Mouse (Mus musculus): ENCODE measurements around the gene Arhgap10. TPM values are rescaled to one million over a fixed set of nuclear protein-coding genes. Genes with fewer than 3 reads are reported as not detected.

Gene Arhgap10
- total and polyA plus RNA-seq, 3 experiments, result 2.7 to 5.9 (median 4.8) TPM

DNA sequence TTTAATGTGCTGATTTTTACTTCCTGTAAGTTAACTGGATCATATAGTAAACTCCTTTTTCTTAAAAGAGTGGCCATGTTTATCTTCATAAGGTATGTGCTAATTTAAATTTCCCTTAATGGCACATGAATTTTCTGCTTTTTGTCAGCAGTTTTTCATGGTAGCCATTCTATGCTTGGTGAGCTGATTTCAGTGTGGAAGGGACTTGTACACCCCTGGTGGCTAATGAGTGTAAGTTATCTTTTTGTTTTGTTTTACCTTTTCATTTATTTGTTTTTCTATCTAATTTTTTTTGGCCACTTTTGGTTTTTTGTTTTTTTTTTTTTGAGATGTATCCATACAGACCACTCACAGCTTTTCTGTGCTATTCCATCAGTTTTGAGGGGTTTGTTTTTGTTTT is 278.3 kb downstream of the Arhgap10 start:
- TF ChIP-seq BHLHE40 (IDR thresholded peaks at IDR 0.05; ENCODE audit: low read depth, low read length), result no peak
- no peak for TF ChIP-seq TBP (conservative IDR thresholded peaks at IDR 0.05; ENCODE audit: low read depth, low read length)
- no peak for TF ChIP-seq JUND (conservative IDR thresholded peaks at IDR 0.05; ENCODE audit: low read depth, low read length)
- no peak for TF ChIP-seq MAZ (IDR thresholded peaks at IDR 0.05; ENCODE audit: low read depth, low read length)
- no peak for TF ChIP-seq MXI1 (IDR thresholded peaks at IDR 0.05; ENCODE audit: low read depth, low read length)
- peak in 1 of 2 experiments; percentile 47; a peak in 3 of 4 replicates for TF ChIP-seq CTCF (conservative IDR thresholded peaks at IDR 0.05 in 1 of 2, IDR thresholded peaks at IDR 0.05 in 1 of 2; ENCODE audit: low read depth in 2 of 2, low read length in 2 of 2)
- TF ChIP-seq RAD21 (IDR thresholded peaks at IDR 0.05; ENCODE audit: low read depth, low read length), result peak; percentile 41
- TF ChIP-seq NELFE (IDR thresholded peaks at IDR 0.05; ENCODE audit: low read depth, low read length), result no peak
- no peak for TF ChIP-seq CHD1 (IDR thresholded peaks at IDR 0.05; ENCODE audit: low read depth, low read length)
- H3K27me3 ChIP-seq (replicated peaks), result no peaks in the 10 kb centered on the region
- in situ Hi-C loops (cut with MboI; ENCODE audit: low pct_ligation_motif_present, low pct_unique_long_range_greater_than_20kb, low sequenced_read_pairs), result no loop called here
- H3K36me3 ChIP-seq (replicated peaks in 1 of 2; ENCODE audit: control insufficient read depth in 1 of 2, insufficient read depth in 1 of 2, low read length in 1 of 2), result no peaks in the 10 kb centered on the region
- H3K4me1 ChIP-seq (ENCODE audit: control insufficient read depth in 1 of 2, insufficient read depth in 2 of 2), result peaks cover 5 to 6% of the 10 kb centered on the region in 2 experiments; a peak in 2 of 4 replicates
- H3K27ac ChIP-seq (ENCODE audit: insufficient read depth, low read depth), result no peak overlapping the region
- no peak for DNase-seq (ENCODE audit: extremely low read depth)
- dilution Hi-C loops (cut with MboI; ENCODE audit: extremely low pct_ligation_motif_present, extremely low pct_unique_long_range_greater_than_20kb, low sequenced_read_pairs), result no loop called here
- H3K79me2 ChIP-seq (replicated peaks; ENCODE audit: control insufficient read depth, extremely low read depth, insufficient read depth, poor library complexity, severe bottlenecking), result no peaks in the 10 kb centered on the region
- no peak overlapping the region for H3K9ac ChIP-seq (ENCODE audit: insufficient read depth, low read depth)
- no peaks in the 10 kb centered on the region for H3K9me3 ChIP-seq (replicated peaks; ENCODE audit: low read length)
- no peak overlapping the region for H3K4me3 ChIP-seq (replicated peaks in 1 of 3; ENCODE audit: low read depth in 2 of 3, low read length in 2 of 3, poor library complexity in 1 of 3)
- H3K4me2 ChIP-seq (ENCODE audit: insufficient read depth, low read depth, poor library complexity, severe bottlenecking), result no peak overlapping the region

DNA sequence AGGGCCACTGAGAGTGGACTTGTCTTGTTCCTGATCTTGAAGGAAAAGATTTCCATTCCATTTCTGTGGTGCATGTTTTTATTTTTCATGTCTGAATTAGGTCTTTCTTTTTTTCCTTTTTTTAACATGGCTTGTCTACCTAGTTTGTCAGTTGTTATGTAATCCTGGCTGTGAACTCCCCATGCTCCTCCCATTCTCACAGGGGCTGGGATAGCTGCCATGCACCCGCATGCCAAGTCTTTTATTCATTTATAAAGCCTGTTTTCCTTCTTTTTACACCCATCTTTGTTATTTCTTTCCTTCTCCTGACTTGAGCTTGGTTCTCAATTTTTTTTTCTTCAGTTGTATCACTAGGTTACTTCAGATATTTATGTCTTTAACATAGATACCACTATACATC is 281.1 kb downstream of the Arhgap10 start:
- Histone ChIP-seq H3K36me3 (replicated peaks in 1 of 2; ENCODE audit: control insufficient read depth in 1 of 2, insufficient read depth in 1 of 2, low read length in 1 of 2) (no peaks in the 10 kb centered on the region), H3K27me3 (replicated peaks) (no peaks in the 10 kb centered on the region), H3K27ac (ENCODE audit: insufficient read depth, low read depth) (no peak overlapping the region), H3K9me3 (replicated peaks; ENCODE audit: low read length) (no peaks in the 10 kb centered on the region), H3K4me2 (ENCODE audit: insufficient read depth, low read depth, poor library complexity, severe bottlenecking) (no peak overlapping the region), H3K9ac (ENCODE audit: insufficient read depth, low read depth) (no peak overlapping the region), H3K4me1 (ENCODE audit: control insufficient read depth in 1 of 2, insufficient read depth in 2 of 2) (peaks cover 5 to 6% of the 10 kb centered on the region in 2 experiments; a peak in 2 of 4 replicates), H3K4me3 (replicated peaks in 1 of 3; ENCODE audit: low read depth in 2 of 3, low read length in 2 of 3, poor library complexity in 1 of 3) (no peak overlapping the region), H3K79me2 (replicated peaks; ENCODE audit: control insufficient read depth, extremely low read depth, insufficient read depth, poor library complexity, severe bottlenecking) (no peaks in the 10 kb centered on the region)
- TF ChIP-seq TBP (conservative IDR thresholded peaks at IDR 0.05; ENCODE audit: low read depth, low read length), result no peak
- TF ChIP-seq NELFE (IDR thresholded peaks at IDR 0.05; ENCODE audit: low read depth, low read length), result no peak
- no peak for TF ChIP-seq RCOR1 (conservative IDR thresholded peaks at IDR 0.05; ENCODE audit: low read depth, low read length)
- no peak for TF ChIP-seq IRF4 (IDR thresholded peaks at IDR 0.05; ENCODE audit: low read depth, low read length)
- no peak for TF ChIP-seq SMC3 (IDR thresholded peaks at IDR 0.05; ENCODE audit: low read depth, low read length)
- TF ChIP-seq SIN3A (IDR thresholded peaks at IDR 0.05; ENCODE audit: low read length), result no peak
- no peak for TF ChIP-seq MYC (IDR thresholded peaks at IDR 0.05; ENCODE audit: low read depth, low read length)
- TF ChIP-seq ZNF384 (IDR thresholded peaks at IDR 0.05; ENCODE audit: low read depth, low read length), result no peak
- TF ChIP-seq RAD21 (IDR thresholded peaks at IDR 0.05; ENCODE audit: low read depth, low read length), result no peak
- no peak for TF ChIP-seq MAFK (IDR thresholded peaks at IDR 0.05; ENCODE audit: insufficient replicate concordance, low read length)
- TF ChIP-seq MAZ (IDR thresholded peaks at IDR 0.05; ENCODE audit: low read depth, low read length), result no peak
- no peak for TF ChIP-seq JUN (IDR thresholded peaks at IDR 0.05; ENCODE audit: insufficient read depth, low read depth, low read length)
- no peak for TF ChIP-seq UBTF (IDR thresholded peaks at IDR 0.05; ENCODE audit: low read depth, low read length)
- TF ChIP-seq CHD2 (IDR thresholded peaks at IDR 0.05; ENCODE audit: low read length), result no peak
- no peak for TF ChIP-seq GABPA (IDR thresholded peaks at IDR 0.05; ENCODE audit: insufficient replicate concordance, low read depth, low read length)
- in situ Hi-C loops (cut with MboI; ENCODE audit: low pct_ligation_motif_present, low pct_unique_long_range_greater_than_20kb, low sequenced_read_pairs), result no loop called here
- dilution Hi-C loops (cut with MboI; ENCODE audit: extremely low pct_ligation_motif_present, extremely low pct_unique_long_range_greater_than_20kb, low sequenced_read_pairs), result no loop called here
- no peak for DNase-seq (ENCODE audit: extremely low read depth)

All from CH12.LX (cell line).